Mouse (Mus musculus) mouse embryonic stem cell (cell line): ENCODE measurements around the gene Gm29797.

ENCODE experiments used
- in situ Hi-C, 2 experiments: fragments of 300-500 bp; cut with MboI; formaldehyde crosslinking; loops; 1 replicate in 1 of 2; 3 replicates in 1 of 2; pipeline ENCODE4 v1.14.3; 2019 to 2020; ENCODE audit warnings: low sequenced_read_pairs in 2 of 2, low pct_unique_long_range_greater_than_20kb in 1 of 2, mixed read lengths in 1 of 2; ENCODE audit not compliant: unreplicated experiment in 1 of 2

The Gm29797 gene

GRCm38 (mm10) chr2:181670913-181671311 is 14.1 kb downstream of the Gm29797 start:
- in situ Hi-C loops = no loop called here

GRCm38 (mm10) chr2:181671326-181671725 is 14.5 kb downstream of the Gm29797 start, which contains the start of gene Sox18:
Gene Sox18 (minus strand): TSS chr2:181671640.
- in situ Hi-C loops = no loop called here

GRCm38 (mm10) chr2:181671984-181672383 is 15.2 kb downstream of the Gm29797 start:
- in situ Hi-C loops = no loop called here

- in situ Hi-C loops = no loop called here
Observed at GRCm38 (mm10) chr2:181673501-181673900, 16.7 kb downstream of the Gm29797 start.

GRCm38 (mm10) chr2:181674934-181675333 is 18.1 kb downstream of the Gm29797 start:
- in situ Hi-C loops = no loop called here

GRCm38 (mm10) chr2:181675454-181675853 is 18.6 kb downstream of the Gm29797 start:
- in situ Hi-C loops = no loop called here

- in situ Hi-C loops = no loop called here
Observed at GRCm38 (mm10) chr2:181676424-181676823, 19.6 kb downstream of the Gm29797 start.

GRCm38 (mm10) chr2:181677096-181677754 is 20.4 kb downstream of the Gm29797 start:
- in situ Hi-C loops = no loop called here

- in situ Hi-C loops = no loop called here
Observed at GRCm38 (mm10) chr2:181677755-181678098, 20.9 kb downstream of the Gm29797 start.

GRCm38 (mm10) chr2:181678780-181679179 is 21.9 kb downstream of the Gm29797 start:
- in situ Hi-C loops = no loop called here

GRCm38 (mm10) chr2:181679951-181680715 is 23.3 kb downstream of the Gm29797 start, which contains the start of gene Tcea2:
Gene Tcea2 (plus strand): TSS chr2:181680310.
- in situ Hi-C loops = no loop called here

- in situ Hi-C loops = no loop called here
Observed at GRCm38 (mm10) chr2:181680716-181681117, 23.9 kb downstream of the Gm29797 start.

- in situ Hi-C loops = no loop called here
Observed at GRCm38 (mm10) chr2:181681978-181682377, 25.1 kb downstream of the Gm29797 start.

GRCm38 (mm10) chr2:181683381-181683780 is 26.5 kb downstream of the Gm29797 start:
- in situ Hi-C loops = no loop called here

- in situ Hi-C loops = no loop called here
Observed at GRCm38 (mm10) chr2:181684713-181685112, 27.9 kb downstream of the Gm29797 start.

- in situ Hi-C loops = no loop called here
Observed at GRCm38 (mm10) chr2:181685686-181686085, 28.9 kb downstream of the Gm29797 start.

- in situ Hi-C loops = no loop called here
Observed at GRCm38 (mm10) chr2:181687586-181687985, 30.8 kb downstream of the Gm29797 start.

- in situ Hi-C loops = no loop called here
Observed at GRCm38 (mm10) chr2:181689466-181690160, 32.8 kb downstream of the Gm29797 start.

- in situ Hi-C loops = no loop called here
Observed at GRCm38 (mm10) chr2:181691083-181691482, 34.2 kb downstream of the Gm29797 start.
